Mouse (Mus musculus): ENCODE data around the gene Loxl4. TPM values are rescaled to one million over a fixed set of nuclear protein-coding genes. Genes with fewer than 3 reads are reported as not detected.

Gene Loxl4
- polyA plus RNA-seq, 1 experiment = 1.7 TPM

DNA sequence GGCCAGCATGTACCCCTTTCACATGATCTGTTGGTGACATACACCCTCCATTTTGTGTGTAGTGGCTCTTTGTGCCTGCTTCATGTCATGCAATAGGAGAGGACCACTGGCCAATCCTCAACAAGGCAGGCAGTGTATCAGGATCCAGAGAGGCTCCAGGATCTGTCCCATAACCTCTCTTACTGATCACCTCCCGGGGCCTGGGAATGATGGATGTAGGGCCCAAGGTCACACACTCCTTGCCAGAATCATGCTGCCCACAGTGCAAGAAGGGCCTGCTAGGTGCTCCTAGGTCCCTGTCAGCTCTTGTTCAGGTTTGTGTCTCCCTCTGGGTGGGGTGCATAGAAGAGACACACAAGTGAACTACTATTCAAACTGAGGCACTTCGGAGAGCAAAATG, 44.7 kb upstream of the Loxl4 start:
- no peak overlapping the region for H3K4me3 ChIP-seq (ENCODE audit: low read depth, low read length)
- WGBS = 69% methylated on average over 2 of the region's 2 CpGs
- TF ChIP-seq POLR2A (IDR thresholded peaks at IDR 0.05; ENCODE audit: low read depth, low read length) (no peak), CTCF (IDR thresholded peaks at IDR 0.05; ENCODE audit: extremely low read depth, insufficient read length, insufficient replicate concordance, low read depth, low read length) (no peak)

DNA sequence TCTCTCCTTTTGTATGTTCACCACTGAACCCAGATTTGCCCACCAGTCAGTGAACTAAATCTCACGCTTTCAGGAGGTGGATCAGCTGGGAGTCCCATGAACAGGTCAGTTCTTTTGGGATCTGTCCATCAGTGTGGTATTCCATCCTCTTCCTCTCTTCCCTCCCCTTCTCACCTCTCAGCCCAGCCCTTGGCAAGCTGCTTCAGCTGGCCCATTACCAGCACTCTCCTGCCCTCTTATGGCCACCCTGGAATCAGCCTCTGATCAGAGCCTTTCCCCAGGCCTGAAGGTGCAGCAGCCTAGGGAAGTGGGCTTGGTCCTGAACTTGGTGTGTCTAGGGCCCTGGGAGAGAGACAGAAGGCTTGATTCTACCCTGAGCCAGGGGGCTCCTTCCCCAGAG, 42.4 kb upstream of the Loxl4 start:
- Histone ChIP-seq H3K36me3 (ENCODE audit: control insufficient read depth, insufficient read depth, low read length) (no peaks in the 10 kb centered on the region), H3K4me3 (ENCODE audit: low read depth, low read length) (no peak overlapping the region), H3K4me1 (ENCODE audit: control insufficient read depth, insufficient read depth, insufficient read length, low read length) (no peaks in the 10 kb centered on the region), H3K27me3 (ENCODE audit: control insufficient read depth, insufficient read depth, low read length) (no peaks in the 10 kb centered on the region; the same call in 1 of the 2 replicates), H3K27ac (ENCODE audit: insufficient read depth, low read depth, low read length) (no peak overlapping the region)
- 40% methylated on average over 1 of the region's 1 CpGs for WGBS
- TF ChIP-seq CTCF (IDR thresholded peaks at IDR 0.05; ENCODE audit: extremely low read depth, insufficient read length, insufficient replicate concordance, low read depth, low read length) = peak; percentile 74; the same call in 1 of the 2 replicates
- no peak for TF ChIP-seq POLR2A (IDR thresholded peaks at IDR 0.05; ENCODE audit: low read depth, low read length)

More for the DNA sequence above, 44.7 kb upstream of the Loxl4 start:
- no peak overlapping the region for H3K27ac ChIP-seq (ENCODE audit: insufficient read depth, low read depth, low read length)
- H3K36me3 ChIP-seq (ENCODE audit: control insufficient read depth, insufficient read depth, low read length) = no peaks in the 10 kb centered on the region
- no peaks in the 10 kb centered on the region; the same call in 1 of the 2 replicates for H3K27me3 ChIP-seq (ENCODE audit: control insufficient read depth, insufficient read depth, low read length)
- no peaks in the 10 kb centered on the region for H3K4me1 ChIP-seq (ENCODE audit: control insufficient read depth, insufficient read depth, insufficient read length, low read length)

DNA sequence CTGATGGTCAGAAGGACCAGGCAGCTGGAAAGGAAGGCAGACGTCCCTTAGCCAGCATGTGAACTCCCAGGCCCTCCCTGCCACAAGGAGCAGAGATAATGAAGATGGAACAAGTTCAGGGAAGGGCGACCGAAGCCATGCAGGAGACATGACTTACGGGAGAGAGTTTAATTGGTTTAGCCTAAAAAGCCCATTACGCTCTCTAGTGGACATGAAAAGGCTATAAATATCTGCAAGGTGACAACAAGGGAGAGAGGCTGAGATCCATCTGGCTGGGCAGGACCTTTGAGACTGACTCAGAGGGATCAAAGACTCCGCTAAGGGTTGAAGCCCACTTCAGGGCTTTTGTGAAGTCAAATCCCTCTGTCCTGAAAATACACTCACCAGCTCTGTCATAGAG, 40.5 kb upstream of the Loxl4 start:
- TF ChIP-seq POLR2A (IDR thresholded peaks at IDR 0.05; ENCODE audit: low read depth, low read length) (no peak), CTCF (IDR thresholded peaks at IDR 0.05; ENCODE audit: extremely low read depth, insufficient read length, insufficient replicate concordance, low read depth, low read length) (no peak)
- no peak overlapping the region for H3K27ac ChIP-seq (ENCODE audit: insufficient read depth, low read depth, low read length)
- no peaks in the 10 kb centered on the region; the same call in 1 of the 2 replicates for H3K27me3 ChIP-seq (ENCODE audit: control insufficient read depth, insufficient read depth, low read length)
- no peaks in the 10 kb centered on the region for H3K36me3 ChIP-seq (ENCODE audit: control insufficient read depth, insufficient read depth, low read length)
- H3K4me1 ChIP-seq (ENCODE audit: control insufficient read depth, insufficient read depth, insufficient read length, low read length) = no peaks in the 10 kb centered on the region
- no peak overlapping the region for H3K4me3 ChIP-seq (ENCODE audit: low read depth, low read length)
- 44% methylated on average over 6 of the region's 6 CpGs for WGBS

DNA sequence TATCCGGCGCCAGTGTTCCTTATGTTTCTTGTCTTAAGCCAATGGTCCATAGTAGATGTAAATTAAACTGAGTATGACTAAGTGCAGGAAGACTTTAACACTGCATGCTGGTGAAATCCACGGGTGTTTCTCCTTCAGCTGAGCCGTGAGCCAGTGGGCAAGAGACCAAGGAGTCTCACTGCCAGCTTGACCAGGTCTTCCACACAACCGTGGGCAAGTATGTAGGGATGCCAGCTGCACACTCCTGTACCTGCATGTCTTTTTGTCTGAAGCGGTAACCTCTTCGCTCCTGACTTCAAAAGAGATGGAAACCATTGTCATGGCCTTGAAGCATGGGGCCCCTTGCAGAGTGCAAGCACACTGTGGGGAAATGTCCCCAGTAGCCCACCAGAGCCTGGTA, 39.8 kb upstream of the Loxl4 start:
- WGBS = 72% methylated on average over 7 of the region's 7 CpGs
- H3K27me3 ChIP-seq (ENCODE audit: control insufficient read depth, insufficient read depth, low read length) = no peaks in the 10 kb centered on the region; the same call in 1 of the 2 replicates
- H3K36me3 ChIP-seq (ENCODE audit: control insufficient read depth, insufficient read depth, low read length) = no peaks in the 10 kb centered on the region
- no peaks in the 10 kb centered on the region for H3K4me1 ChIP-seq (ENCODE audit: control insufficient read depth, insufficient read depth, insufficient read length, low read length)
- H3K4me3 ChIP-seq (ENCODE audit: low read depth, low read length) = no peak overlapping the region
- TF ChIP-seq CTCF (IDR thresholded peaks at IDR 0.05; ENCODE audit: extremely low read depth, insufficient read length, insufficient replicate concordance, low read depth, low read length) = no peak
- no peak for TF ChIP-seq POLR2A (IDR thresholded peaks at IDR 0.05; ENCODE audit: low read depth, low read length)
- H3K27ac ChIP-seq (ENCODE audit: insufficient read depth, low read depth, low read length) = no peak overlapping the region

DNA sequence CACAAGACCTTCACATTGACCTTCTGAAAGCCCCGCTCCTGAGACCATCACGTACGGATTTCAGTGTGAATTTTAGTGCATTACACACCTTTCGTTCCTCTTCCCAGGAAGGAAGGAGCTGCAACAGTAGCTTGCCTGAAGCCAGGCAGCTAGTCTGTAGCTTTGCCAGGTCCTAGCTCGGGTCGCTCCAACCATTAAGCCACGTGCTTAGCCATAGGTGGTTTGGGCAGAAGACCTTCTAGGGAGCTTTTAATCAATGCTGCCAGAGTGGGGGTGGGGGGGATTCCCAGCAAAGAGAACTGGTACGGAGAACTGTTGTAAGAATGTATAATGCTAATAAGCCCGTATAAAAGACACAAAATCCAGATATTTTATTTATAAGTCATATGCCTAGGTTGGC, 27.6 kb upstream of the Loxl4 start:
- Histone ChIP-seq H3K4me1 (ENCODE audit: control insufficient read depth, insufficient read depth, insufficient read length, low read length) (no peaks in the 10 kb centered on the region), H3K27ac (ENCODE audit: insufficient read depth, low read depth, low read length) (peak overlapping the region; percentile 61; the same call in 1 of the 2 replicates), H3K27me3 (ENCODE audit: control insufficient read depth, insufficient read depth, low read length) (no peaks in the 10 kb centered on the region), H3K36me3 (ENCODE audit: control insufficient read depth, insufficient read depth, low read length) (no peaks in the 10 kb centered on the region), H3K4me3 (ENCODE audit: low read depth, low read length) (no peak overlapping the region)
- WGBS = 78% methylated on average over 9 of the region's 9 CpGs
- no peak for TF ChIP-seq POLR2A (IDR thresholded peaks at IDR 0.05; ENCODE audit: low read depth, low read length)
- no peak for TF ChIP-seq CTCF (IDR thresholded peaks at IDR 0.05; ENCODE audit: extremely low read depth, insufficient read length, insufficient replicate concordance, low read depth, low read length)

DNA sequence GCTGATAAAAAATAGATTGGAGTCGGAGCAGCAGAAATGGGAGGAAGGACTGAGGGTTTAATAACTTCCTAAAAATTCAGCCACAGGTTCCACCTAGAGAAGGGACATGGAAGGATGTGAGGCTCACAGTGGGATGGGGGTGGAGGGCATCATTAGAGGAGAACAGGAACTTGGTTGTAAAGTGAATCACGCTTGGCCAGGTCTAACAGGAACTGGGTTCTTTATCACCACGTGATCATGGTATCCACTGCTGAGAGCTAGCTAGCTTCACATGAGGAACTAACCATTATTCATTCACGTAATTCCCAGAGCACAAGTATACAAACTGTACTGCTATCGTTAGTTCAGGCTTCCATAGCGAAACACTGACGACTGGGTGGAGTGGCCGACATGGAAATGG, 26.9 kb upstream of the Loxl4 start:
- no peak for TF ChIP-seq CTCF (IDR thresholded peaks at IDR 0.05; ENCODE audit: extremely low read depth, insufficient read length, insufficient replicate concordance, low read depth, low read length)
- no peak for TF ChIP-seq POLR2A (IDR thresholded peaks at IDR 0.05; ENCODE audit: low read depth, low read length)
- Histone ChIP-seq H3K4me1 (ENCODE audit: control insufficient read depth, insufficient read depth, insufficient read length, low read length) (no peaks in the 10 kb centered on the region), H3K27ac (ENCODE audit: insufficient read depth, low read depth, low read length) (peak overlapping the region; percentile 61), H3K36me3 (ENCODE audit: control insufficient read depth, insufficient read depth, low read length) (no peaks in the 10 kb centered on the region), H3K4me3 (ENCODE audit: low read depth, low read length) (no peak overlapping the region), H3K27me3 (ENCODE audit: control insufficient read depth, insufficient read depth, low read length) (no peaks in the 10 kb centered on the region)
- WGBS = 60% methylated on average over 8 of the region's 8 CpGs

DNA sequence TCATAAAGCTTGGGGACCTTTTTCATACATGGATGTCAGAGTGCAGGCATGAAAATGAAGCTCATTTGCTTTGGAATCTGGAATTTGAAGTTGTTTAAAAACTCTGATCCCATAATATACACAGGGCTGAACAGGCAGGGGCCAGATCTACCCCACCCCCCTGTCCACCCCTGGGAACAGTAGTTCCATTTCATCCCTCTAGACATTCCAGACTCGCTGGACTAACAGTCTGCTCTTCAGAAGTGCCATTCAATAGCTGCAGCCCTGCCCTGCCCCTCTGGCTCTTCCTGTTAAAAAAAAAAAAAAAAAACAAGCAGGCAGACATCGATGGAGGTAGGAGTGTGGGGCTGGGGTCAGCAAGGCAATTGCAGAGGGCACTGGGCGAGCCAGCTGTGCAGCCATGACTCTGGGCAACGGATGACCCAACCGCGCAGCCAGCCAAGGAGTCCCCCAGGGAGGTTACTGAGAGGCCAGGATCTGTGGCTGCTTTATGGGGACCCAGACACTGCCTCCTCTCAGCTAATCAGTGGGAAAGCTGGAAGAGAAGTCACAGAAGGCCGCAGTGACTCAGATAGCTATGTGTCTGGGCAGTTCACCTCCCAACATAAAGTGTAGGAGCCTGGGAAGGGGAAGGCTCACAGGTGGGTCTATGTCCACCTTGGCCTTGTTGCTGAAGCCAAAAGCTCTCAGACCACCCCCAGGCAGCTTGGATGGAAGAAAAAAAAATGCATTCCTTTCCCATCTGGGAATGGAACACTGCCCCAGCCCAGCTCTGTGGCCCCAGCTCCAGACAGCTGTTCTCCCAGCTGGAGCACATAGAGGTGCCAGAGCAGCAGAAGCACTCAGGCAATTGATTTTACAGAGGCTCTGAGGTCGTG, 26.2 kb upstream of the Loxl4 start:
- no peaks in the 10 kb centered on the region for H3K27me3 ChIP-seq (ENCODE audit: control insufficient read depth, insufficient read depth, low read length)
- 51% methylated on average over 8 of the region's 8 CpGs for WGBS

More for the DNA sequence above, 26.2 kb upstream of the Loxl4 start:
- Histone ChIP-seq H3K4me3 (ENCODE audit: low read depth, low read length) (no peak overlapping the region), H3K36me3 (ENCODE audit: control insufficient read depth, insufficient read depth, low read length) (no peaks in the 10 kb centered on the region), H3K27ac (ENCODE audit: insufficient read depth, low read depth, low read length) (peak overlapping the region; percentile 69), H3K4me1 (ENCODE audit: control insufficient read depth, insufficient read depth, insufficient read length, low read length) (no peaks in the 10 kb centered on the region)
- TF ChIP-seq POLR2A (IDR thresholded peaks at IDR 0.05; ENCODE audit: low read depth, low read length) = no peak
- no peak for TF ChIP-seq CTCF (IDR thresholded peaks at IDR 0.05; ENCODE audit: extremely low read depth, insufficient read length, insufficient replicate concordance, low read depth, low read length)
